Mouse (Mus musculus) G1E (cell line): ENCODE results near the gene Gabrb2. TPM values are rescaled to one million over a fixed set of nuclear protein-coding genes. Genes with fewer than 3 reads are reported as not detected.

Experiments
- ATAC-seq: 2 replicates; pipeline ENCODE4 v1.8.0; 2016; ENCODE audit warnings: mild to moderate bottlenecking; ENCODE audit not compliant: insufficient number of reproducible peaks, poor library complexity, low FRiP score, severe bottlenecking; ENCODE audit errors: extremely low read depth
- DNase-seq: peaks from one replicate; pipeline ENCODE4 v3.0.0; 2012; ENCODE audit warnings: low spot score
- H3K27me3 ChIP-seq: 2 replicates; pipeline ENCODE4 v1.6.1; 2012; ENCODE audit warnings: mild to moderate bottlenecking, low read length, inconsistent platforms; ENCODE audit not compliant: insufficient read depth
- H3K36me3 ChIP-seq: replicated peaks from 2 replicates; pipeline ENCODE3; 2012; ENCODE audit warnings: mild to moderate bottlenecking, inconsistent platforms
- H3K4me1 ChIP-seq: 2 replicates; pipeline ENCODE4 v1.6.1; 2012; ENCODE audit warnings: low read depth, low read length, inconsistent platforms, mixed read lengths; ENCODE audit not compliant: insufficient read depth
- H3K4me3 ChIP-seq: 2 replicates; pipeline ENCODE4 v1.5.1; 2012; ENCODE audit warnings: low read depth, mild to moderate bottlenecking, inconsistent platforms, low read length, moderate library complexity, mixed read lengths
- H3K9me3 ChIP-seq: replicated peaks from 2 replicates; pipeline ENCODE4 v1.6.1; 2012; ENCODE audit warnings: inconsistent platforms
- CTCF ChIP-seq: IDR thresholded peaks from 2 replicates; pipeline ENCODE4 v1.5.1; 2012; ENCODE audit warnings: low read depth, low read length, inconsistent platforms, mixed read lengths
- GATA1 ChIP-seq: IDR thresholded peaks from 2 replicates; pipeline ENCODE4 v1.6.1; 2012; ENCODE audit warnings: borderline replicate concordance, low read length, inconsistent platforms, mixed read lengths
- GATA2 ChIP-seq: IDR thresholded peaks from 2 replicates; pipeline ENCODE4 v1.6.1; 2012; ENCODE audit warnings: low read depth, low read length, inconsistent platforms, borderline replicate concordance
- POLR2AphosphoS5 ChIP-seq: IDR thresholded peaks from 2 replicates; pipeline ENCODE4 v1.6.1; 2012; ENCODE audit warnings: low read depth, low read length, inconsistent platforms; ENCODE audit not compliant: insufficient replicate concordance
- TAL1 ChIP-seq: conservative IDR thresholded peaks from 2 replicates; pipeline ENCODE4 v1.6.1; 2012; ENCODE audit warnings: low read depth, low read length, inconsistent platforms, mixed read lengths
- polyA plus RNA-seq: library from polyadenylated mRNA; stranded (reverse); fragments of >175 nt; gene quantifications from 2 replicates; pipeline ENCODE4 v1.2.3, GENCODE M21; 2012
- total RNA-seq, 2 experiments: library from RNA; stranded (forward) in 1 of 2; stranded (reverse) in 1 of 2; fragments of 200-1000 nt in 1 of 2; fragments of >200 nt in 1 of 2; fragmentation: Nextera tagmentation in 1 of 2; gene quantifications; 2 replicates each; pipeline ENCODE4 v1.2.3; 2014 to 2017

Gene Gabrb2
- total and polyA plus RNA-seq, 3 experiments, result 0.05 TPM; not detected in 2

DNA sequence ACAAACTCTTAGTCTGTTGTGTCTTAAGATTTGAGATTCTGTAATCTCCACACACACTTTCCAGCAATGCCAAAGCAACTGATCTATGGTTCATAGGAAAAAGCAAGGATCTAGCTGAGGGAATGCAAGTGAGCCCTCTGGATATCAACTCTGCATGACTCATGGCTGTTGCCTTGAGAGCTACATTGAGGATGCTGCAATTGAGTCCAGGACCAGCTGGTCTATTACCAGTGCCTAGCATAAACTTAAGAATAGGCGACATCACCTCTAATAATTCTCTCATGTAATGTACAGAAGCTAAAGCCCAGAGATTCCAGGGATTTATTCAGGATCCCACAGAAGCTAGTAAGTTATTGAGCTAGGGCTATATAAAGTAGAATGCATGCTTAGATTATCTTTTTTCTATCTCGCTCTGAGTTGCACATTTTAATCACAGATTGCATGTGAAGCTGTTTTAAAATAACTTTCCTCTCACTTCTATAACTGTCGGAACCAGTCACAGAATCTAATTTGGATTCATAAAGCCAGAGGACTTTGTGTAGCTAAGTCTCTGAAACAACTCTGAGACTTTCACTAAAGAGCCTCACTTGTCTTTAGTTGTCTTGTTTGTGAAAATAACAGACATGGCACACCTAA lies 189.7 kb downstream of the Gabrb2 start:
- ATAC-seq (no peak), DNase-seq (no peak)
- H3K27me3 ChIP-seq, result no peaks in the 10 kb centered on the region
- no peak overlapping the region for H3K4me3 ChIP-seq
- H3K36me3 ChIP-seq, result no peaks in the 10 kb centered on the region
- H3K9me3 ChIP-seq, result no peaks in the 10 kb centered on the region
- no peaks in the 10 kb centered on the region for H3K4me1 ChIP-seq
- TF ChIP-seq GATA2, result no peak

- TF ChIP-seq POLR2AphosphoS5 (no peak), GATA2 (no peak), CTCF (no peak), GATA1 (no peak), TAL1 (no peak)
- H3K36me3 ChIP-seq, result no peaks in the 10 kb centered on the region
- no peak for DNase-seq
- no peak overlapping the region for H3K4me3 ChIP-seq
- ATAC-seq, result no peak
- H3K27me3 ChIP-seq, result no peaks in the 10 kb centered on the region
- H3K9me3 ChIP-seq, result 0 out of 2 replicates have a peak, but pooled peaks cover 2% of the 10 kb centered on the region
- no peaks in the 10 kb centered on the region for H3K4me1 ChIP-seq
These were observed 198.6 kb downstream of the Gabrb2 start for GRCm38 (mm10) chr11:42618195-42618594.

DNA sequence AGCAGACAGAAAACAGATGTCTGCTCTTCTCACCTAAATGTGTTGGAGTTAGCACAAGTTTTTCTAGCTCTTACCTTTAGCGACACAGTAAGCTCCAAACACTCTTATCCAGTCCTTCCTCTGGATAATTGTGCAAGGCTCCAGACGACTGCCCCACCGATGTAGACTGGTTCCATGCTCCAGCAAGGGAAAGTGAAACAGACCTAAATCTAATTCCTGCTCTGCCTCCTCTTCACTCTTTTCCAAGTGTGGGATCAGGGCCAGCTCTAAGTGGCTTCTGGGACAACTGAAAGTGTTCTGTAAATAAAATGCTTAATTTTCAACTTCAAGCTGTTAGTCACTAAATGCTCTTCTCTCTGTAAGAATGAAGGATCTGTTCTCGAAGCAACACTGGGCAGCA lies 201.6 kb downstream of the Gabrb2 start:
- Histone ChIP-seq H3K4me1 (no peaks in the 10 kb centered on the region), H3K27me3 (no peaks in the 10 kb centered on the region), H3K9me3 (0 out of 2 replicates have a peak, but pooled peaks cover 2% of the 10 kb centered on the region), H3K36me3 (no peaks in the 10 kb centered on the region), H3K4me3 (no peak overlapping the region)
- TF ChIP-seq GATA1 (no peak), TAL1 (no peak), CTCF (no peak), POLR2AphosphoS5 (no peak), GATA2 (no peak)
- no peak for ATAC-seq
- no peak for DNase-seq

DNA sequence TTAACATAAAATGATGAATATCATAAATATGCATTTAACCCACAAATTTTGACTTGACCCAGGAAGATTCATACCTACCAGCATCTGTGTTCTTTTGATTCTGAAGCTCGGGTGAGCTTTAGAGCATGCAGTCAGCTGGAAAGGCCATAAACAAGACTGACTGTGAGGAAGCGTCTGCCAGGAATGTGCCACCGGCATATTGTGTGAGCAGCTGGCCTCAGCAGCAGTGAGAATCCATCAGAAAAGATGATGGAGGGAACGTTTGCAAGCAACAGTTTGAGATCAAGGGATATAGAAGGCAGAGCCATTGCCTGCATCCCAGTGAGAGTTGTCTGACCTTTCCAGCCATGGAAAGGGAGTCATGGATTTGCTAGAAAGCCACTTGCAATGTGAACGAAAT lies 230.6 kb downstream of the Gabrb2 start:
- Histone ChIP-seq H3K9me3 (peaks cover 4% of the 10 kb centered on the region), H3K36me3 (no peaks in the 10 kb centered on the region), H3K4me3 (no peak overlapping the region), H3K4me1 (no peaks in the 10 kb centered on the region), H3K27me3 (no peaks in the 10 kb centered on the region)
- DNase-seq (no peak), ATAC-seq (no peak; the same call in 1 of the 2 replicates)
- TF ChIP-seq TAL1 (no peak), CTCF (no peak), GATA2 (no peak), GATA1 (no peak), POLR2AphosphoS5 (no peak)

GRCm38 (mm10) chr11:42651572-42651971 lies 232.0 kb downstream of the Gabrb2 start:
- TF ChIP-seq CTCF (no peak), TAL1 (no peak), GATA1 (no peak), GATA2 (no peak), POLR2AphosphoS5 (no peak)
- ATAC-seq, result no peak
- DNase-seq, result no peak
- H3K4me1 ChIP-seq, result no peaks in the 10 kb centered on the region
- peaks cover 4% of the 10 kb centered on the region for H3K9me3 ChIP-seq
- H3K27me3 ChIP-seq, result no peaks in the 10 kb centered on the region
- no peaks in the 10 kb centered on the region for H3K36me3 ChIP-seq
- no peak overlapping the region for H3K4me3 ChIP-seq

DNA sequence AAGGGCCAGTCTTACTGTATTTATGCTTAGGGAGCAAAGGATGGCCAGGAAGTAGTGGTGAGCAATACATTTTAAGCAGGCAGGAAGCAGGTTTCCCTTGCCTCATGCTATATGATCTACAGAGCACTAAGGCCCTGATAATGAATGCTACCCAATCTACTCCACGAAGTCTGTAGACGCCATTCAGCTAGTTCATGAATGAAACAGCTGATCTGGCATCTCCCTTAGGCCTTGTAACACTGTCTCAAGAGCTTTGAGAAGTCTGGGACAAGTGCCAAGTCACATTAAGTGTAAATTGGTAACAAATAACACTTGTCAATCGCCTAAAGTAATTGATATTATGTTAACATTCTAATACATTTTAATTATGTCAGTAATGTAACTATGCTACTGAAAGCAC lies 234.6 kb downstream of the Gabrb2 start:
- H3K4me1 ChIP-seq, result no peaks in the 10 kb centered on the region
- H3K36me3 ChIP-seq, result no peaks in the 10 kb centered on the region
- no peak for DNase-seq
- peaks cover 4% of the 10 kb centered on the region for H3K9me3 ChIP-seq
- no peak overlapping the region for H3K4me3 ChIP-seq
- no peak for ATAC-seq
- no peak for TF ChIP-seq GATA1
- no peak for TF ChIP-seq TAL1
- TF ChIP-seq GATA2, result no peak
- no peak for TF ChIP-seq CTCF
- TF ChIP-seq POLR2AphosphoS5, result no peak
- no peaks in the 10 kb centered on the region for H3K27me3 ChIP-seq

DNA sequence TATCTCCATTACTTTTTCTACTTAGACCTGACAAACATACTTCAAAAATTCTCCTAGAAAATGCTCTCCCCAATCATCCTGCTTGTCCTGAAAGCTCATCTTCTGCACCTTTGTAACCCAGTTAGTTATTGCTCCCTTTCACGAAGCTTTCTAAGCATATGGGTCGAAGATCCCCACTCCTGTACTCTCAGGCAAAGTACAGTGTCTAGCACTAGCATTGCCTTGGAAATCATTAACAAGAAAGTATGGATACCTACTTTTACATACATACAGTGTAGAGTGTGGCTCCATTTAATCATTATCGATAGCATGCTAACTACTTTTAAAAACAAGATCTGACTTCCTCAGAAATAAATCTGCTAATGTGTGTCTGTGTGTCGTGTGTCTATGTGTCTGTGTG lies 249.1 kb downstream of the Gabrb2 start:
- H3K4me1 ChIP-seq, result no peaks in the 10 kb centered on the region
- no peaks in the 10 kb centered on the region for H3K36me3 ChIP-seq
- TF ChIP-seq POLR2AphosphoS5 (no peak), CTCF (no peak), GATA2 (no peak), TAL1 (no peak), GATA1 (no peak)
- no peaks in the 10 kb centered on the region for H3K27me3 ChIP-seq
- H3K9me3 ChIP-seq, result no peaks in the 10 kb centered on the region
- no peak overlapping the region for H3K4me3 ChIP-seq
- no peak for ATAC-seq
- no peak for DNase-seq

Other genes starting within 250 kb of the Gabrb2 start
- not detected in 2 replicates for gene Gabra1, start 236.8 kb upstream of the Gabrb2 start, total RNA-seq (2014; fragmentation: Nextera tagmentation)
- 0.06 and 0.27 TPM in 2 replicates for gene Gabra1, start 236.8 kb upstream of the Gabrb2 start, total RNA-seq (2017)
- not detected in 2 replicates for gene Gabra1, start 236.8 kb upstream of the Gabrb2 start, polyA plus RNA-seq
- not detected in 2 replicates for gene Gabra6, start 98.7 kb upstream of the Gabrb2 start, total RNA-seq (2014; fragmentation: Nextera tagmentation)
- gene Gabra6, start 98.7 kb upstream of the Gabrb2 start, total RNA-seq (2017), result not detected in 2 replicates
- not detected in 2 replicates for gene Gabra6, start 98.7 kb upstream of the Gabrb2 start, polyA plus RNA-seq